Mouse (Mus musculus): ENCODE measurements around the gene 4930432K21Rik. TPM values are rescaled to one million over a fixed set of nuclear protein-coding genes. Genes with fewer than 3 reads are reported as not detected.
A peak's percentile ranks its signal among the peaks of the same experiment; 100 is the strongest.

Gene 4930432K21Rik
- total RNA-seq, 2 experiments from 2014 or later: 0.46 to 0.76 TPM

GRCm38 (mm10) chr8:84208381-84209380 is 60.9 kb downstream of the 4930432K21Rik start:
- no peak for DNase-seq

GRCm38 (mm10) chr8:84210167-84210791 is 62.5 kb downstream of the 4930432K21Rik start:
- peak; percentile 84 to 89 for DNase-seq

- DNase-seq: no peak
Measured at GRCm38 (mm10) chr8:84211202-84211601, 63.4 kb downstream of the 4930432K21Rik start.

GRCm38 (mm10) chr8:84211881-84212563 is 64.2 kb downstream of the 4930432K21Rik start:
- no peak for DNase-seq

- DNase-seq: no peak
Measured at GRCm38 (mm10) chr8:84213277-84213676, 65.5 kb downstream of the 4930432K21Rik start.

GRCm38 (mm10) chr8:84217206-84217605 is 69.4 kb downstream of the 4930432K21Rik start:
- DNase-seq: no peak

DNA sequence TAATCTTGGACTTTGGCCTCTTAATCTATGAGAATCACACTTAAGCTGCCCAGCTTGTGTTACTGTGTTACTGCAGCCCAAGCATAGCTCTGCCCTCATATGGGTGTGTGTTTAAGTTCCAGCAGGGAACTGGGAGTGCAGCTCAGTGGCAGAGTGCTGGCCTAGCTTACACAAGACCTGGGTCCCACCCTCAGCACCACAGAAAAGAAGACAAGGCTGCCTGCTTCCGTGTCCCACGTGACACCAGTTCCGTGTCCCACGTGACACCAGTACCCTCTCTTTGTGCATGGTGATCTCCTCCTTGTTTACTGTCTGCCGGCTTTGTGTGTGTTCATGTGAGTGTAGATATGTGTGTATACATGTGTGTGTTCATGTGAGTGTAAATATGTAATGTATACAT is 70.3 kb downstream of the 4930432K21Rik start:
- no peak for DNase-seq

DNA sequence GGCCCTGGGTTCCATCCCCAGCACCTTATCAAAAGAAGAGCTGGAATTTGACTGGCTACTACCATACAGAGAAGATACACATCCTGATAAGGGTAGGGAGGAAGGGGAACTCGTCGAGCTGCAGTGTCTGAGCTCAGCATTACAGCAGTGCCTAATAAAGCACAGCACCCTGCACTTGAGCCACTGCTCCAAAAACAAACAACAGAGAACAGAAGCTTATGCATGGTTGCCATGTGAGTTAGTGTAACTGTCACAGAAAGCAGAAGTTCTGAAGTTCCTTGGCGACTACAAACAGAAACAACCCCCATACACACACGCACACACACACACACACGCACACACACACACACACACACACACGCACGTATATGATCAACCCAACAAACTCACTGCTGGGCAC is 72.3 kb downstream of the 4930432K21Rik start:
- no peak for DNase-seq

Small RNA genes within 50 kb of the gene (microRNA-seq; reads per million reads assigned to microRNA genes)
- gene Gm25110 (not detected), gene Mir181c (1,446 reads per million, percentile 81 among the genes with 10 or more reads in this experiment), gene Mir181d (1,262 reads per million, percentile 80 among the genes with 10 or more reads in this experiment), gene Mir23a (44,095 reads per million, percentile 99 among the genes with 10 or more reads in this experiment), gene Mir24-2 (not detected), gene Mir27a (1,384 reads per million, percentile 81 among the genes with 10 or more reads in this experiment), gene Mir3074-2 (not detected)

Other genes with a start within 250 kb of the 4930432K21Rik start
- 10 to 100 TPM; 62.4 to 73.4 TPM for gene Adgrl1, start 247.9 kb upstream of the 4930432K21Rik start, total RNA-seq (2021)
- 1 to 10 TPM in 1 of 2 experiments, under 1 TPM in 1; 0.46 to 1.9 TPM for gene Gm10644, start 192.8 kb upstream of the 4930432K21Rik start, total RNA-seq (2021)
- gene Asf1b, start 192.5 kb upstream of the 4930432K21Rik start, total RNA-seq (2021): 1 to 10 TPM; 3.4 to 4.5 TPM
- 100 to 1,000 TPM; 234 to 305 TPM for gene Prkaca, start 175.0 kb upstream of the 4930432K21Rik start, total RNA-seq (2021)
- 10 to 100 TPM; 34.2 to 37.2 TPM for gene Samd1, start 150.4 kb upstream of the 4930432K21Rik start, total RNA-seq (2021)
- under 1 TPM; 0.43 to 0.50 TPM for gene 1700067K01Rik, start 146.5 kb upstream of the 4930432K21Rik start, total RNA-seq (2021)
- gene 2210011C24Rik, start 135.9 kb upstream of the 4930432K21Rik start, total RNA-seq (2021): not detected
- under 1 TPM; 0.43 to 0.46 TPM for gene Palm3, start 126.6 kb upstream of the 4930432K21Rik start, total RNA-seq (2021)
- gene Il27ra, start 105.4 kb upstream of the 4930432K21Rik start, total RNA-seq (2021): 1 to 10 TPM; 2.0 to 2.2 TPM
- gene Rln3, start 103.0 kb upstream of the 4930432K21Rik start, total RNA-seq (2021): not detected
- gene Gm10643, start 82.9 kb upstream of the 4930432K21Rik start, total RNA-seq (2021): 1 to 10 TPM; 3.1 to 3.2 TPM
- 10 to 100 TPM; 13.2 to 19.9 TPM for gene Rfx1, start 81.2 kb upstream of the 4930432K21Rik start, total RNA-seq (2021)
- gene Dcaf15, start 43.3 kb upstream of the 4930432K21Rik start, total RNA-seq (2021): 10 to 100 TPM; 16.7 to 19.4 TPM
- under 1 TPM; 0.13 to 0.46 TPM for gene Podnl1, start 22.0 kb upstream of the 4930432K21Rik start, total RNA-seq (2021)
- 10 to 100 TPM; 22.6 to 33.9 TPM for gene Cc2d1a, start 89 bp upstream of the 4930432K21Rik start, total RNA-seq (2021)
- 1 to 10 TPM in 1 of 2 experiments, not detected in 1; 2.3 TPM for gene Nanos3, start 37.2 kb downstream of the 4930432K21Rik start, total RNA-seq (2021)
- 10 to 100 TPM; 40.1 to 47.6 TPM for gene Zswim4, start 89.0 kb downstream of the 4930432K21Rik start, total RNA-seq (2021)
- 100 to 1,000 TPM; 267 to 283 TPM for gene D8Ertd738e, start 101.7 kb downstream of the 4930432K21Rik start, total RNA-seq (2021)
- 10 to 100 TPM; 29.0 to 45.3 TPM for gene Mri1, start 109.3 kb downstream of the 4930432K21Rik start, total RNA-seq (2021)
- gene Ccdc130, start 122.4 kb downstream of the 4930432K21Rik start, total RNA-seq (2021): 10 to 100 TPM; 20.2 to 23.0 TPM
- gene Cacna1a, start 240.4 kb downstream of the 4930432K21Rik start, total RNA-seq (2021): 1 to 10 TPM; 4.3 to 7.3 TPM

Measured in adrenal gland, postnatal 36 days (tissue).